Mouse (Mus musculus) kidney, embryonic 14.5 days (tissue): ENCODE measurements at regions not wholly inside any gene's neighbourhood (a gene's known extent, or its start where the extent isn't known, plus 50 kb on each side); places are given as distances from the start of the nearest gene placed in this dataset.

Experiments
- ATAC-seq: fragments of 200-750 bp; cut with Nextera tagmentation; 2 replicates; pipeline ENCODE4 v1.8.0; 2017; ENCODE audit warnings: moderate number of reproducible peaks, mild to moderate bottlenecking, moderate TSS enrichment, moderate library complexity; ENCODE audit not compliant: low FRiP score, low TSS enrichment
- H3K27ac ChIP-seq: fragments of 300-500 bp; sonication (generic); 2 replicates; pipeline ENCODE4 v1.5.1; 2014; ENCODE audit warnings: low read depth, mild to moderate bottlenecking, low read length, moderate library complexity, mixed read lengths
- H3K27me3 ChIP-seq: fragments of 300-500 bp; sonication (generic); 2 replicates; pipeline ENCODE4 v1.6.1; 2014; ENCODE audit warnings: mild to moderate bottlenecking, low read length; ENCODE audit not compliant: control insufficient read depth, insufficient read depth
- H3K36me3 ChIP-seq: fragments of 300-500 bp; sonication (generic); 2 replicates; pipeline ENCODE4 v1.6.1; 2014; ENCODE audit warnings: low read length, mixed read lengths; ENCODE audit not compliant: control insufficient read depth, insufficient read depth
- H3K4me1 ChIP-seq: fragments of 300-500 bp; sonication (generic); 2 replicates; pipeline ENCODE4 v1.6.1; 2014; ENCODE audit warnings: low read length, mixed read lengths; ENCODE audit not compliant: control insufficient read depth, insufficient read depth
- H3K4me2 ChIP-seq: fragments of 300-500 bp; sonication (generic); replicated peaks from 2 replicates; pipeline ENCODE4 v1.6.1; 2014; ENCODE audit warnings: low read depth, mild to moderate bottlenecking, low read length
- H3K4me3 ChIP-seq: fragments of 300-500 bp; sonication (generic); 2 replicates; pipeline ENCODE4 v1.5.1; 2014; ENCODE audit warnings: mild to moderate bottlenecking, low read length
- H3K9ac ChIP-seq: fragments of 300-500 bp; sonication (generic); 2 replicates; pipeline ENCODE4 v1.6.1; 2014; ENCODE audit warnings: low read depth, mild to moderate bottlenecking, low read length, moderate library complexity
- H3K9me3 ChIP-seq: fragments of 300-500 bp; sonication (generic); 2 replicates; pipeline ENCODE4 v1.6.1; 2016; ENCODE audit warnings: low read length; ENCODE audit not compliant: control insufficient read depth
- WGBS: fragments of 180-500 bp; shearing (Covaris S2); extraction: QIAGEN DNeasy Blood & Tissue Kit; methylation state at CpG from one replicate; pipeline ENCODE4 v1.1.7; 2014; 5-methylcytosine and 5-hydroxymethylcytosine counted together

DNA sequence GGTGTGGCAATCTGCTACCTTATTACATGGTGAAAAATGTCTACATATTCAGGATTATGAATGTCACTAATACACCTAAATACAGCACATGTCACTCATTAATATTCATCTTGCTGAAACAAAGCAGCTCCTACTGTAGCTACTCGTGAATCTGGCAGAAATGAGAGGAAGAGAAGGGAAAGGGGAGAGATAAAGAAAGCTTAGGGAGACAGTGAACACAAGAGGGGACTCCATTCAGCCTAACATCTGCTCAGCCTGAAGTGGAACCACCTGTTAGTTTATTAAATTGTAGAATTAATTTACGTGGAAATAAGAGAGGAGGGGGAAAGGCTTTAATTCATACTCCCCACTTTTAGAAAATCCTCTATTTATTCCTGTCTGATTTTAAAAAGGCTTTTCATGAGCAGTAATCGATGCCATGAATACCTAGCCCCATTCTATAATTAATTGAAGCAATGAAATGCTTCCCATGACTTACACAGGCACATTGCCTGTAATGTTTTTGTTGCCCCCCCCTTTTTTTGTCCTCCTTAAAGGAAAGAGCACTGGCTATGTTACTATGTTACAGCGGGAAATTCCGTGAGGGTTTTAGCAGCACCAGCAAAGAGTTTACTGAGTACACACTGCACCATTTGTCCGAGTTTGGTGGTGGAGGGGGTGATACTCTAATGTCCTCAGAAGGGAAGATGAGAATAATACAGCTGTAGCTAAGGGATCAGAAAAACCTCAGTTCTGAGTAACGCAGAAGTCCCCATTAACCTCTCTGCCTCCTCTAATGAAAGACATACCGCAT lies 319.2 kb upstream of the Rsrc1 start:
- 72% methylated on average over 8 of the region's 8 CpGs for WGBS
- Histone ChIP-seq H3K9ac (no peak overlapping the region), H3K36me3 (no peaks in the 10 kb centered on the region), H3K4me2 (no peak overlapping the region), H3K4me1 (no peaks in the 10 kb centered on the region), H3K27ac (no peak overlapping the region), H3K9me3 (no peaks in the 10 kb centered on the region), H3K27me3 (no peaks in the 10 kb centered on the region), H3K4me3 (no peak overlapping the region)
- ATAC-seq: no peak

DNA sequence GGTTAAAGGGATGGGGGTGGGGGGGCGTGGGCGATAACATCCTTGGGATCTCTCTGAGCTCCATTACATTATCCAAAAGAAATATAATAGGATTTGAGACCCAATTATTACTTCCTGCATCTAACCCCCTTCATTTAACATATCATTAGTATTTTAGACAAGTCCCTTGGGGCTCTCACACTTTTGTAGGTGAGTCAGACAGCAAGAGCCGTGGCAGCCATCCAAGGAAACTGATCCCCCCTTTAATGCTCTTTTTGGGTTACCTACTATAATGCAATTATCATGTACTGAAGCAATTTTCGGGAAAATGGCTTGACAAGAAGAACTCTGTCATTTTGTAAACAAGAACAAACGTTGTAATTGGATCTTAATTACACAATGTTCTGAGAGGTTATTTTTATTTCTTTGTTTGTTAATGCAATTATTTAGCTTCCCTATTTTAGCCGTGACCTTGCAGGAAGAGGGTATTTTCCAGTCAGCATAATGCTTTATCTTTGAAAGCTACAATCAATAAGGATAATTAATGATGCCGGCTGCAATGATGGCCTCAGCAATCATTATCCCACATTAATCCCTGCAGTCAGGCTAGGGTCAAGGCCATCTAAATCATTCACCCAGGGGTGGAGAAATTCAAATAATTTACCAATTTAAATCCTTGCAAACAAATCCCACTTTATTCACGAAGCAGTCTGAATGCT lies 297.5 kb upstream of the Rsrc1 start:
- 46% methylated on average over 8 of the region's 8 CpGs for WGBS
- Histone ChIP-seq H3K4me1 (no peaks in the 10 kb centered on the region), H3K4me2 (no peak overlapping the region), H3K9me3 (no peaks in the 10 kb centered on the region; the same call in 1 of the 2 replicates), H3K27ac (no peak overlapping the region), H3K27me3 (no peaks in the 10 kb centered on the region), H3K36me3 (no peaks in the 10 kb centered on the region), H3K4me3 (no peak overlapping the region), H3K9ac (no peak overlapping the region)
- ATAC-seq: no peak

DNA sequence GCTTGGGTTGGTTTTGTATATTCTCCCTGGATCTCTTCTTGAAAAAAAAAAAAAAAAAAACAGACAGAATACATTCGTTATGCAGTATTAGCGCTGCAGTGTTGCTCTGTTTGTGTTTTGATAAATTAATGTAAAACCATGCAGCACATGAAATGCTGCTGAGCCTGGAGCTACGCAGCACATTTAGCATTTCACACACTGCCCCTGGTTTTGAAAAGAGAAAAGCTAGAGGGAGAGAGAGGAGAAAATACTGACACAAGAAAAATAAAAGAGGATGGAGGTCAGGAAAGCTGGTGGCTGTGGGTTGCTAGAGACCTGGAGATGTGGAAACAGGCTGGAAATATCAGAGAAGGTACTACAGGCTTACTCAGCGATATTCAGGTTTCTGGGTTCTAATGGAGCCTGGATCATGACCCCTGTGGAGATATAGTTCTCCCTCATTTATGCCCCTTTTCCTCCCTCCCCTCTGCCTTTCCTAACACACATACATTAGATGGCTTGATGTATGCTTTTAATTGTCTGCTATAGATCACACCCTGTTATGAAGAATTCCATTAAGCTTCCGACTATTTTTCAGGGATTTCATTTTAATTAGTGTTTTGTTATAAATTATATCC lies 296.8 kb upstream of the Rsrc1 start:
- H3K9ac ChIP-seq: no peak overlapping the region
- H3K4me3 ChIP-seq: no peak overlapping the region
- ATAC-seq: no peak
- H3K27ac ChIP-seq: no peak overlapping the region
- H3K4me1 ChIP-seq: no peaks in the 10 kb centered on the region
- H3K36me3 ChIP-seq: no peaks in the 10 kb centered on the region
- H3K4me2 ChIP-seq: no peak overlapping the region
- H3K27me3 ChIP-seq: no peaks in the 10 kb centered on the region
- WGBS: 69% methylated on average over 5 of the region's 5 CpGs
- no peaks in the 10 kb centered on the region; the same call in 1 of the 2 replicates for H3K9me3 ChIP-seq

DNA sequence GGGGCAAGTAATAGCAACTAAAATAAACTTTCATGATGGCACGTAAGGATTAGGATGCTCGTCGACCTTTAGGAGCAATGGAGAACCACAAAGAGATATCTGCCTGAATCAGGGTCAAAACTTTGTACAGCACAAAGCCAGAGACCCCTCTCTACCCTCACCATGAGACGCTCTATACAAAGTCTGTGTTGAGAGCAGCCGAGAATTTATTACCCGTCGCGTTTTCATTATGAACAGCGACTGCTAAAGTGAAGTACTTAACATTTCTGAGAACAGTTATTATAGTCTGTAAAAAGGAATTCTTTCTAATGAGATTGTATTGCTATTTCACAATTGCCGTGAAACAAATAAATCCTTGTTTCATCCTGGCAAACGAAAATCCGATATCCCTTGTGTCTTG lies 296.1 kb upstream of the Rsrc1 start:
- no peak overlapping the region for H3K4me3 ChIP-seq
- H3K4me2 ChIP-seq: no peak overlapping the region
- ATAC-seq: no peak
- H3K27ac ChIP-seq: no peak overlapping the region
- no peaks in the 10 kb centered on the region for H3K36me3 ChIP-seq
- no peaks in the 10 kb centered on the region for H3K4me1 ChIP-seq
- WGBS: 79% methylated on average over 12 of the region's 12 CpGs
- no peaks in the 10 kb centered on the region; the same call in 1 of the 2 replicates for H3K9me3 ChIP-seq
- no peak overlapping the region for H3K9ac ChIP-seq
- no peaks in the 10 kb centered on the region for H3K27me3 ChIP-seq

DNA sequence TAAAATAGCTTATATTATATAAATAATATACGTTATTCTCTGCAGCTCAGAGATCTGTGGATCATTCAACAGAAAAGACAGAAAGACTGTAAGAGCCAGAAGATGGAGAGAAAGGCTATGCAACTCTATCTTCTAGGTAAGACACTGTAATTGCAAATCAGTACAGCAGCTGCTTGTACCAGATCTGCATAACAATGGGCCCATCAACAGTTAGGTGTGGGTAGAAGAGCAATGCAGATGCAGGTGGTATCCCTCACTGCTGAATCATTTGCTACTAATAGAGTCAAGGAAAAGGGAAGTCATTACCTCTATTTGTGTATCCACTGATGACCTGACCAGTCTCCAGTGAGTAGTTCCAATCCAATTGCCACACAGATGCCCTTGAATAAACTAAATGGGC lies 294.1 kb upstream of the Rsrc1 start:
- H3K4me2 ChIP-seq: no peak overlapping the region
- no peaks in the 10 kb centered on the region; the same call in 1 of the 2 replicates for H3K9me3 ChIP-seq
- no peak overlapping the region for H3K27ac ChIP-seq
- no peaks in the 10 kb centered on the region for H3K4me1 ChIP-seq
- no peaks in the 10 kb centered on the region for H3K36me3 ChIP-seq
- no peaks in the 10 kb centered on the region for H3K27me3 ChIP-seq
- H3K9ac ChIP-seq: no peak overlapping the region
- no peak for ATAC-seq
- 98% methylated on average over 1 of the region's 1 CpGs for WGBS
- no peak overlapping the region for H3K4me3 ChIP-seq

DNA sequence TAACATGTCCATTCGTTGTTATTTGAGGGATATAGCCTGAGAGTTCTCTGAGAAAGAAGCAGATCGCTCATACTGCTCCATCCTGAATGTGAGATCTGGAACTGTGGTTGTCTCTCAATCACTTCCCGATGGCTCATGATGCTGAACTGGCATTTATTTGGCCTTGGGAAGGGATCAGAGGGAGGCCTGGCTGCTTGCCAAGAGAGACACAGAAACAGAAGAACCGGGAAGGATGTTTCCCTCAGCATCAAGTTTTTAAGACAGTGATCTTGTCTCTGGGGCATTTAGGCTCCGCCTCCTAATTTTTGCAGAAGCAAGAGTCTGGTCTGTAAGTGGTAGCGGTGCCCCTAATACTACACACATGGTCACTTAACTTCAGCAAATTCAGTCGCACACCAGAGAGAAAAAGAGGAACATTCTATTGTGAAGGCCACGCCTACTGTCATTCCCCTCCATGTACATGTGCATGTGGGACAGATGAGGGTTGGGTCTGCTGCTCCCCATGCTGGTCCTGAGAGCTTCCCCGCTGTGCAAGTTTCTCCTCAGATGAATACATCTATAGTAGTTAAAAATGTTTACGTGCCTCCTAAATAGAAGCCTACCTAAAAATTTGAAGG lies 290.2 kb upstream of the Rsrc1 start:
- Histone ChIP-seq H3K36me3 (no peaks in the 10 kb centered on the region), H3K27ac (no peak overlapping the region), H3K27me3 (no peaks in the 10 kb centered on the region), H3K4me1 (no peaks in the 10 kb centered on the region), H3K9me3 (no peaks in the 10 kb centered on the region; the same call in 1 of the 2 replicates), H3K9ac (no peak overlapping the region), H3K4me3 (no peak overlapping the region), H3K4me2 (no peak overlapping the region)
- no peak for ATAC-seq
- 76% methylated on average over 10 of the region's 10 CpGs for WGBS

DNA sequence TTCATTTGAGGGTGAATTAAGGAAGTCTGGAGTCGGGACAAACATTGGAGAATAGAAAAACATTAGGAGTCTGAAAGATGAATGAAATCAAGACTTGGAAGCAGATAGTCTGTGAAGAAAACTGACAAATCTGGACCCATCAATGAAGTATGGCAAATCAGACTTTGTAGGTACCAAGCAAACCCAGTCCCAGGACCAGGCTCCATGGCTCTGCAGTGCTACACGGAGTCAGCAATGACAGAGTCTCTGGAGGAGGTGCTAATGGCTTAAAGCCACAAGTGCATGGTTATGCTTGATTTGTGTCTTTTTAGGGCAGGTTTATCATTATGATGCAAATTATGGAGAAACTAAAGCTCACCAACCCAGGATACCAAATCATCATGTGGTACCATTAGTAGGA lies 286.1 kb upstream of the Rsrc1 start:
- H3K4me2 ChIP-seq: no peak overlapping the region
- 87% methylated on average over 2 of the region's 2 CpGs for WGBS
- no peaks in the 10 kb centered on the region for H3K4me1 ChIP-seq
- H3K27me3 ChIP-seq: no peaks in the 10 kb centered on the region
- H3K4me3 ChIP-seq: no peak overlapping the region
- ATAC-seq: no peak
- no peaks in the 10 kb centered on the region for H3K36me3 ChIP-seq
- no peak overlapping the region for H3K27ac ChIP-seq
- H3K9me3 ChIP-seq: no peaks in the 10 kb centered on the region
- H3K9ac ChIP-seq: no peak overlapping the region

DNA sequence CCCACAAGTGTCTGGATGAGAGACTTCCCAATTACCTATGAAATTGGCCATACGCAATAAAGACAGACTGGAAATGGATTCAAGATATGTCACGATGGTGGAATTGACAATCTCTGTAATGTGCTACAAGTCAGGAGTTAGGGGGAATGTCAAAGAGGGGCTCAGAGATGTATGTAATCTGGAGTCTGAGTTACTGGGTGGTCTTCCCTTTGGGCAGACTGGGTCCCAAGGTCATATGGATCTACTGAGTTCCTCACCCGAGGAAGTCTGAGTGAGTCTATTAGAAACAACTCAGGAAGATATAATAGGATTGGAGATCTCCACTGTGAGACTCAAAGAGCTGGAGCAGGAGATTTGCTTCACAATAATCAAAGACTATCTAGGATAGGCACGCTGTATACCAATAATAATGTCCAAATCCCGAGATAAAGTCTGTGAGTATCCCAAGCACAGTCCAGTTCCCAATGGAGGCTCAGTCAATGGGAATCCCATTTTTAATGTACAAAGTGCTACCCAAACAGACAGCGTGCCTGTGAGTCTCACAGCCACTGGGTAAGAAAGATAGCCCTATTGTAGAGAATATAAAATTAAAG lies 285.4 kb upstream of the Rsrc1 start:
- WGBS: 92% methylated on average over 6 of the region's 6 CpGs
- ATAC-seq: no peak
- no peaks in the 10 kb centered on the region for H3K4me1 ChIP-seq
- no peak overlapping the region for H3K27ac ChIP-seq
- no peak overlapping the region for H3K9ac ChIP-seq
- H3K4me2 ChIP-seq: no peak overlapping the region
- H3K36me3 ChIP-seq: no peaks in the 10 kb centered on the region
- H3K27me3 ChIP-seq: no peaks in the 10 kb centered on the region
- H3K9me3 ChIP-seq: no peaks in the 10 kb centered on the region
- no peak overlapping the region for H3K4me3 ChIP-seq
